Mouse (Mus musculus): ENCODE data around the gene Ostm1.

DNA sequence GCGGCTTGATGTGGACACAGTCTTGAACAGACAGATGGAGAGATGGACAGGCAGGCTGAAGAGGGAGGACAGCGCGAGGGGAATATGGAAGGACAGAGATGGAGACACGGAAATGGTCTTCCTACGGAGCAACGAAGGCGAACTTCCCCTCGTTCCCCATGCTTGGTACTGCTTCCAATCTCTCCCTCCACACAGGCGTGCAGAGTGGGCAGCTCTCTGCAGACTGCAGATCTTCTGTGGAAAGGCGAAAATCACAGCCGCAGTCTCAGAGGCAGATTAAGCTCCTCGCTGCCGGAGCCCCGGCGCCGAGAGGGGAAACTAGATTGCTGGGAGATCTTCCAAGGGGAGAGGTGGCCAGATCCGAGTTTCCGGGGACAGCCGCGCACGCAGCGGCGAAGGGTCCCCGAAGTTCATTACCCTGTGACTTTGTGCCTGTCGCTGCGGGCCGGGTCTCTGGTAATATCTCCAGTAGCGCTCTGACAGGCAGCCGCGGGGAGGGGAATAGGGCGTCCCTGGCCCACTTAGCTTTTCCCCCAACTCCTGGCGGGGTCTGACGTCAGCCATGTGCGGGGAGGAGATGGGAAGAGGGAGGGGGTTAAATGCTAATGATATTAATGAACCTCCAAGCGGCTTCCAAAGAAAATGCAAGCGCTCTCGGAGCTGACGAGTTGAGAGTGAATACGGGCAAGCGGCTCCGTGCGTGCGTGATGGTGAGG lies at the start of gene Ostm1, which contains the start of gene Nr2e1:
- TF ChIP-seq POLR2A (IDR thresholded peaks at IDR 0.05; ENCODE audit: low read depth, low read length) (no peak), CTCF (IDR thresholded peaks at IDR 0.05; ENCODE audit: extremely low read depth, insufficient read length, insufficient replicate concordance, low read depth, low read length) (no peak)
